Mouse (Mus musculus): ENCODE measurements around the gene Cacybp. TPM values are rescaled to one million over a fixed set of nuclear protein-coding genes. Genes with fewer than 3 reads are reported as not detected.

The Cacybp gene
- total RNA-seq (2015; ENCODE audit: low replicate concordance) (54.8 and 74.6 TPM in 2 replicates), total RNA-seq (2017; ENCODE audit: low replicate concordance) (20.9 and 60.2 TPM in 2 replicates)

DNA sequence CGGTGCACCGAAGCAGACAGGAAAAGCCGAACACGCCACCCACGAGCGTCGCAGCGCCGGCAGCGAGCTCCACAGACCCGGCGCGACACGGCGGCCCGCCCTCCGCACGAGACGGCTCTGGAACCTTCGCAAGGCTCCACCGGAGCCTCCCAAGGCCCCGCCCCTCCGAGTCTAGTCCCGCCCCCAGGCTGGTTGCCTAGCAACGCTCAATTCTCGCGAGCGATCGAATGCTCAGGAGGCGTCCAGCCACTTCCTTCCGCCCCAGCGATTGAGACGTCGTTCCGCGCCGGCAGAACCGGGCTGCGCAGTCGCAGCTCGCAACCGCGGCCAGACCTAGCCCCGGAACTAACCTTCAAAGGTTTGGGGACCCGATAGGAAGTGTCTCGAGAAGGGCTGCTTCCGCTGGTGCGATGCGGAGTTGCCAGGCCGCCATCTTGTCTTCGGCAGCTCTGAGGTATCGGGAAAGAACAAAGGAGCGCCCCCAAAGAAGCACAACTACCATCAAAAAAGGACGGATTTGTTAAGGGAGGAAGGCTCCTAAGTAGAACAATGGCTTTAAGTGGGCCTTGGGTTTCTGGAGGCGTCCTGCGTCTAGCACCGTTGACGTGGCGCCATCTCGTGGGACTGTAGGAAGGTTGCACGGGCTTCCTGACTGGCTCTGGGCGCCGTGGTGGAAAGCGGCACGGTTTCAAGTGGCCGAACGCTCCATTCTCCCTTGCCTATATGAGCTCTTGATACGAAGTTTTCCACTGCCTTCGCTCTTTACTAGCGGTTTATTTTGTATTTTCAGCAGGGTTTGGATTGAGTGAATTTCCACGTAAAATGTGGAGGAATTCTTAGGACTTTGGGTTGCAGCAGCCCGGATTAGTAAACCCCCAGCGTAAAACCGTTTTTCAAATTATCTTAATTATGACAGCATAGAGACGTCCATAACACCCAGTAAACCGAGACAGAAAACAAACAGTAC is at the start of gene Cacybp:
Cacybp (minus strand) TSS at position 173 of the 967 bp plus-strand sequence.
- peak; percentile 93 for ATAC-seq (replicated peaks; ENCODE audit: low FRiP score, poor library complexity, severe bottlenecking)

GRCm38 (mm10) chr1:160262415-160262814 is 49.7 kb upstream of the Cacybp start:
- no peak for ATAC-seq (replicated peaks; ENCODE audit: low FRiP score, poor library complexity, severe bottlenecking)

DNA sequence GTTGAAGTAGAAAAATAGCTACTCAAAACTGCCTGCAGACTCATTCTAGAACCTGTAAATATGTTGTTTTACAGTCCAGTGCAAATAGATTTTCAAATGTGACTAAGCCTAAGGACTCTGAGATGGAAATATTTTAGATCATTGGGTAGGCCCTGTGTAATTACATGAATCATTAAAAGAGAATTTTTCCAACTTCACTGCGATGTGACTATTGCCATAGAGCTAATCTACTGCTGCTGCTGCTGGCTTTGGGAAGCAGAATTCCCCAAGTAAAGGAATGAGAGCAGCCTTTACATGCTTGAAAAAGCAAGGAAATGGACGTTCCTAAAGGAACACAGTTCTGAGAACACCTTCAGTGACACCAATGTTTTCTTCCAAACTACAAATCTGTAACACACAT is 49.2 kb upstream of the Cacybp start:
- no peak for ATAC-seq (replicated peaks; ENCODE audit: low FRiP score, poor library complexity, severe bottlenecking)

DNA sequence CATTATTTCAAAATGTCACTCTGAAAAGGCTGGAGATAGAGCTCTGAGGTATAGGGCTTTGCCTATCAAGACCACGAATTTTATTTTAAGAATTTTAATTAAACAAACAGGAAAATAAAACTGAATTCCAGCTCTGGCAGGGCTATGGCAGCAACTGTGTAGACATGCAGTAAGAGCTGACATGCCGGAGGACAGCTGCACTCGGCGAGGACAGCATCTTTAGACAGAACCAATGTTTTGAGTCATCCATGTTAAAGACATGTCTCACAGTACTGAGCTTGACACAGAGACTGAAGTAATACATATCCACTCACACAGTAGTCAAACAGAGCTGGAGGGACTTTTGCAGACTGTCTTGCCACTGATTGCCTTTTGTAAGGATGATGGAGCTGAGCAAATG is 47.9 kb upstream of the Cacybp start:
- ATAC-seq (replicated peaks; ENCODE audit: low FRiP score, poor library complexity, severe bottlenecking): no peak

GRCm38 (mm10) chr1:160259884-160260283 is 47.2 kb upstream of the Cacybp start:
- ATAC-seq (replicated peaks; ENCODE audit: low FRiP score, poor library complexity, severe bottlenecking): no peak

DNA sequence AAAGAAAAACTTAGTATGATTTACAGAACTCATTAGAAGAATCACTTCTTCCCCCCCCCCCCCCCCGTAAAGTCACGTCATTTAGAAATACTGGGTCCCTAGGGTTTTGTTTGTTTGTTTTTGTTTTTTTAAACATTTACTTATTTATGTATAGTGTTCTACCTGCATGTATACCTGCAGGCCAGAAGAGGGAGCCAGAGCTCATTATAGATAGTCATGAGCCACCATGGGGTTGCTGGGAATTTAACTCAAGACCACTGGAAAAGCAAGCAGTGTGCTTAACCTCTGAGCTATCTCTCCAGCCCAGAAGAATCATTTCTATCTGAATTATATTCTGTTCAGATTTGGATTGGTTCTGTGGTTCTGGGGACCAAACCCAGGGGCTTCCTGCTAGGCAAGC is 40.4 kb upstream of the Cacybp start:
- ATAC-seq (replicated peaks; ENCODE audit: low FRiP score, poor library complexity, severe bottlenecking): no peak

DNA sequence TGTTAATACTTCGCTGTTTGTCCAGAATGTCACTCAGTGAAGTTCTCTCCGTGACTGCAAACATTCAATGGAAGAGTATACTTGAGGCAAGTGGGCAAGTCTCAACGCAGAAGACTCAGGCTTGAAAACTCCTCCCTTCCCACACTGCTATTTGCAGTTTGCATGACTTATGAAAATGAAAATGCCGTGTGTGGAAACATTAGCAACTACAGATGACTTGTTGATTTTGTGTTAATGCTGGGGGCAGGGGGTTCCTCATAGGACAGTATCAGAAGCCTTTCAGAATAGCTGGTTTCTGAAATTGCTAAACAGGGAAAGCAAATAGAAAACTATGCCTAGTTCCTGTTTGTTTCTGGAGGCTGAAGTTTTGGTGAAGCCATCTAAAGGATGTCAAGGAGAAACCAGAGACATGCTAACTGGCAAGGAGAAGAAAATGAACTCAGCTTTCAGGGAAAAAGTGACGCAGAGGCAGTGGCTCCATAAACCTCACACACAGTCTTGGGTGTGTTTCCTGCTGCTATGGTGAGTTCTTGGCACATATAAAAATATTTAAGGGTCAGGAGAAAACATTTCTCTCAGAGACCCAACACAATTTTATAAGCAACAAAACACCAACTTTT is 38.8 kb upstream of the Cacybp start:
- no peak for ATAC-seq (replicated peaks; ENCODE audit: low FRiP score, poor library complexity, severe bottlenecking)

DNA sequence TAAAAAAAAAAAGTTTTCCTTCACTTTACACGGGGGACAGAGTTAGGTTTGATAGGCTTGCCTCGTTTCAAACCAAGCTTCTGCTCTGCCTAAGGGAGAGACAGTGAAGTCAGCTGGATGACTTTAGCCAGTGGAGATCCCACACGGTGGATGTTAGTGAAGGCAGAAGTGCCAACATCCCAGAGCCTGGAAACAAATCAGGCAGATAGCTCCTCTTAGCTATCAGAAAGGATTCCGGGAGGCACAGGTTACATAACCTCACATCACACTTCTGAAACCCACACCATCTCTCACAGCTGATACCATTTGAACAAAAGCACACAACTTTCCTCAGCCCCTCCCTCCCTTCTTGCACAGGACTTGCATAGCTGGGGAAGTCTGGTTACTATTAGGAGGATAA is 38.1 kb upstream of the Cacybp start:
- ATAC-seq (replicated peaks; ENCODE audit: low FRiP score, poor library complexity, severe bottlenecking): no peak

DNA sequence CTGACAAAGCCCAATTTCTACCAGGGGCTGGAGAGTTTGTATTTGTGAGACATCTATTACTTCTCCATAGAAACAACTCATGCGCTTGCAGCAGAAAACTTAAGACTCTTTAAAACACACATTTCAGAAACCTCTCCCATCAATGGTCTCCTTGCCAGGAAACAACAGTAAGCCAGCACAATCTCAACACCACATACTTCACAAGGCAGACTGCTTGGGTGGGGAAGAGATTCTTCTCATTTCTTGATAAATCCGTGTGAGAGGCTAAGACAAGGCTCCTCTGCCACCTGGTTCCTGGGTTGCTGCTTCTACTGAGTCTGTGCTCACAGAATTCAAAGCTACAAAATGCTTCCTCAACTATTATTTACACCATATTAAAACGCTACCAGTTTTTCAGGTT is 37.1 kb upstream of the Cacybp start:
- ATAC-seq (replicated peaks; ENCODE audit: low FRiP score, poor library complexity, severe bottlenecking): no peak

DNA sequence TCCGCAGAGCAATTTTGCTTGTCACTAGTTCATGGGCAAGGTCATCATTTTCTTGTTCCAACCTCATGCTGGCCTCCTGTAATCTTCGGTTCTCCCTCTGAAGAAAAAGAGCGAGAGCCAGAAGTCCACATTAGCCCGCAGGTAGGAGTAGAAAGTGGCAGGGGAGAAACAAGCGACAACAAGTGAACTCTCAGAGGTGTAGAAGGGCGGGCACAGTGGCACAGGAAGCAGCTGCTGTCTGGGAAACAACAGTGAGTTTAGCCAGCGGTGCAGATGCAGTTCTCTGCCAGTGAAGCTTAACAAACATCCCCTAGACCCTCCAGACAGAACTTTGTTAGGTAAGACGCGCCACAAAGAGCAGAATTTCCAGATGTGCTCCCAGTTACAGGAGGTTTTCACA is 34.8 kb upstream of the Cacybp start:
- no peak for ATAC-seq (replicated peaks; ENCODE audit: low FRiP score, poor library complexity, severe bottlenecking)

GRCm38 (mm10) chr1:160246844-160247243 is 34.2 kb upstream of the Cacybp start:
- no peak for ATAC-seq (replicated peaks; ENCODE audit: low FRiP score, poor library complexity, severe bottlenecking)

DNA sequence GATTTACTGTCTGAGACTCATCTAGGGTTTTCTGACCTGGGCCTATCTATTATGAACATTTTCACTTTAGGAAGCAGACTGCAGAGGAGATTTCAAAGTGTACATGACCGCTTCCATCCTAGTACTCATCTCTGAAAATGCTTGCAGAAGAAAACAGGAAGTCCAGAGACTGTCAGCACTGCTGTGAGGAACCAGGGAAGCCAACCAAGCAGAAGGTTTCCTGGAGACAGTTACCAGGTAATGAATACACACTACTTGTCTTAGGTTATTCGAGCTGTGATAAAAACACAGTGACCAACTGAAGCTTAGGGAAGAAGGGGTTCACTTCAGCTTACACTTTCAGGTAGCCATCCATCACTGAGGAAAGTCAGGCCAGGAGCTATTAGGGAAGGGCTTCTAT is 33.3 kb upstream of the Cacybp start:
- ATAC-seq (replicated peaks; ENCODE audit: low FRiP score, poor library complexity, severe bottlenecking): no peak

GRCm38 (mm10) chr1:160244689-160245088 is 32.0 kb upstream of the Cacybp start:
- no peak for ATAC-seq (replicated peaks; ENCODE audit: low FRiP score, poor library complexity, severe bottlenecking)

GRCm38 (mm10) chr1:160240091-160240490 is 27.4 kb upstream of the Cacybp start:
- ATAC-seq (replicated peaks; ENCODE audit: low FRiP score, poor library complexity, severe bottlenecking): no peak

GRCm38 (mm10) chr1:160238852-160239443 is 26.3 kb upstream of the Cacybp start:
- ATAC-seq (replicated peaks; ENCODE audit: low FRiP score, poor library complexity, severe bottlenecking): no peak

DNA sequence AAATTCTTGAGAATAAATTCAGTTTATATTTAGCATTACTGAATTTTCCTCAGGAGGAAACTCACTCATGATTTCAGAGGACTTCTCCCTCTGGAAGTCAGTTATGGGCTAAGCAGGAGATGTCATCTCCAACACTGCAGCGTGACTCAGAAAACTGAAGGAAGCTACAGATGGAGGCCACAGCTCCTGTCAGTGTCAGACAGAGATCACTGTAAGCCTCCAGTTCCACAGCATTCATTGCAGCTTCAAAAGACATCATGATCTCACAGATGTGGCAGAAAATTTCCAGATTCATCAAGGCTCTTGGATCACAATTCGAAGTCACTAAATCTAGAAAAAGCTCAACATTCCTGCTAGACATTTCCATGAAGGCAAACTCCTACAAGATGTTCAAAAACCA is 25.3 kb upstream of the Cacybp start:
- ATAC-seq (replicated peaks; ENCODE audit: low FRiP score, poor library complexity, severe bottlenecking): no peak

DNA sequence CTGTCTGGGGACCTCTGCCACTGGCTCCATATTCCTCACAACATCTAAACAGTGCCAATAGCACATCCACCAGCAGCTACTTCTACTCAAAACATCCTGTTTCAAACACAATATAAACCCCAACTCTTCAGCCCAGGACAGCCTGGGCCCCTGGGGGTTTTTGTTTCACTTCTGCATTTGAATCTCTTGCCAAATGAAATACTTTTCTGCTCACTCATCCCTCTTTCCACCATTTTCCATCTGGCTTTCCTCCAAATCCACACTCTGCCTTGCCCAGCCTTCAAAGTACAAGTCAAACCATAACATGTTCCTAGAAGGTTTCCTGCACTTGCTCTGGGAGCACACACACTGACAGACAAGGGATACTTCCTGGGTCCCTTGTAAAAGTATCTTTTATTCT is 21.2 kb upstream of the Cacybp start:
- ATAC-seq (replicated peaks; ENCODE audit: low FRiP score, poor library complexity, severe bottlenecking): no peak

DNA sequence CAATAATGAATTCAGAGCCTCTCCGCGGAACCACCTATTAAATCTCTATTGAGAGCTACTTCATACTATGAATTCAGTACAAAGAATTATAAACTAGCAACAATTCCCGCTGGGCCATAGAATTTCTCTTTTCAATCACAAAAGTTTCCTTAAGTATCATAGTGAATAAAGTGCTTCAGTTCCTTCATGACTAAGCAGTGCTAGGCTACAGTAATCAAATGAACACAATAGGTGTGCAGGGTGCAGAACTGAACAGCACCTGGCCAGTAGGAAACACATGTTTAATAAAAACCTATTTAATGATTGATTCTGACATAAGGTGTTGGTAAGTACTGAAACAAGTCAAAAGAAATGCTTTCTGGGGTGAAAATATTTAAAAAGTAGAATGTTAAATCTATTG is 19.4 kb upstream of the Cacybp start:
- no peak for ATAC-seq (replicated peaks; ENCODE audit: low FRiP score, poor library complexity, severe bottlenecking)

DNA sequence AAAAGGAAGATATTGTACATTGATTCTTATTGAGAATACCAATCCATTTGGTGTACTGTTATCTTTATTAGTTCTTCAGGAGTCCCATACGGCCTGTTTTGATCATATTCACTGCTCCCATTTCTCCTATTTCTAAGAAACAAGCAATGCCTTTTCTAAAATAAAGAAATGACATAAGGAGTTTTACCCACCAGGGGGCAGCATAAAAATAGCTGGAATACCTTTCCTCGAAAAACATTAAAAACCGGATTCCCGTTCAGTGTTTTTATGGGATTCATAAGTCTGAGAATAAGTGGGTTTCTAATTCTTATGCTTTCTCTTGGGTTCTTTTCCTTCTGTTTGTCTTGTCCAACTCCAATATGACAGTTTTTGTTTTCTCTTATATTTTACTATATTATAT is 18.3 kb upstream of the Cacybp start:
- ATAC-seq (replicated peaks; ENCODE audit: low FRiP score, poor library complexity, severe bottlenecking): no peak

DNA sequence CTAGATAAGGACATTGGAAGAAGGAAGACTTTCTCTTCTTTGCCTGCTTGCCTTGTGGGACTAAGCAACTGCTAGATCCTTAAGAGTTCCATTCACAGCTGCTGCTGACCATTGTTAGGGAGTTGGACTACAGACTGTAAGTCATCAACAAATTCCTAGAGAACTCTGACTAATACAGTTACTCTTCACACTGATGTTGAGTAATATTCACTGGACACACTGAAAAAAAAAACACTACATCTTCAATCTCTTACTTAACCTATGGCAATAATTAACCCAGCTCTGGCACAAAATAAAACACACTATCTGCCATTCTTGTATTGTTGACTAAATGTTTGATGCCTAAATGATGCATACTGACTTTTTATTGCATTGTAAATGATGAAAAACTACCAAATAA is 15.2 kb upstream of the Cacybp start:
- ATAC-seq (replicated peaks; ENCODE audit: low FRiP score, poor library complexity, severe bottlenecking): no peak

DNA sequence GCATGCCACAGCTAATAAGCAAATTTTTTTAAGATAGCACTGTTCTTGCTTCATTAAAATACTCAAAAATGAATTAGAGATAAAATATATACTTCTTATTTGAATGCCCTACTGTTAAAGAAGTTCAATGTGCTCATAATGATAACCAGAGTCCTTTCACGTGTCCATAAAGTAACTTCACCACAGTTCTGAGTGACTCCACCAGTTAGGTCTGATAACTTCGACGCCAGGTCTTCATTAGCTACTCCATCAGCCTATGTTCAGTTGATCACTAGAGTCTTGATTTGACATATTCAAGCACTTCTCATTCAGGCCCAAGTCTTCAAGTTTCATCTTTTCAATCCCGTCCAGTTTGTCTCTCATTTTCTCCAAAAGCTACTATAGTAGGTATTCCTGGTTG is 14.5 kb upstream of the Cacybp start:
- ATAC-seq (replicated peaks; ENCODE audit: low FRiP score, poor library complexity, severe bottlenecking): no peak
